Mouse (Mus musculus) limb, embryonic 12.5 days (tissue): ENCODE results near the gene Eif3j1. TPM values are rescaled to one million over a fixed set of nuclear protein-coding genes. Genes with fewer than 3 reads are reported as not detected.

Experiments
- microRNA-seq: library from miRNA; unstranded; fragments of <30 nt; microRNA quantifications from one replicate; pipeline ENCODE4, GENCODE M21; 2017
- polyA plus RNA-seq: library from polyadenylated mRNA; unstranded; fragments of >200 nt; fragmentation: Nextera tagmentation; extraction: Ambion mirVana; gene quantifications from 2 replicates; pipeline ENCODE4 v1.2.1, GENCODE M21; 2016

The Eif3j1 gene
- polyA plus RNA-seq, 1 experiment from 2014 or later, result 12.7 TPM

Small RNA genes within 50 kb of the gene (microRNA-seq; reads per million reads assigned to microRNA genes)
- gene Gm47314, result not detected

Other genes with a start within 250 kb of the Eif3j1 start
- gene Frmd5, start 221.5 kb upstream of the Eif3j1 start, polyA plus RNA-seq, result 3.8 and 3.9 TPM in 2 replicates
- gene Casc4, start 161.6 kb upstream of the Eif3j1 start, polyA plus RNA-seq, result 21.0 and 24.4 TPM in 2 replicates
- gene Ctdspl2, start 72.5 kb upstream of the Eif3j1 start, polyA plus RNA-seq, result 77.5 and 82.6 TPM in 2 replicates
- gene Mageb3, start 72.5 kb upstream of the Eif3j1 start, polyA plus RNA-seq, result 0.20 and 0.28 TPM in 2 replicates
- 12.1 and 13.1 TPM in 2 replicates for gene Spg11, start 89.8 kb downstream of the Eif3j1 start, polyA plus RNA-seq
- gene B2m, start 119.1 kb downstream of the Eif3j1 start, polyA plus RNA-seq, result 135 and 147 TPM in 2 replicates
- not detected in 2 replicates for gene Trim69, start 132.2 kb downstream of the Eif3j1 start, polyA plus RNA-seq
- not detected in 2 replicates for gene Patl2, start 157.6 kb downstream of the Eif3j1 start, polyA plus RNA-seq
- gene Terb2, start 157.7 kb downstream of the Eif3j1 start, polyA plus RNA-seq, result not detected in 2 replicates
- gene Sord, start 206.2 kb downstream of the Eif3j1 start, polyA plus RNA-seq, result 16.6 and 18.7 TPM in 2 replicates